Mouse (Mus musculus) stomach, embryonic 15.5 days (tissue): Measurements from ENCODE around the gene Fn3krp. TPM values are rescaled to one million over a fixed set of nuclear protein-coding genes. Genes with fewer than 3 reads are reported as not detected.
A peak's percentile ranks its signal among the peaks of the same experiment; 100 is the strongest.

Experiments used
- ATAC-seq: fragments of 200-750 bp; cut with Nextera tagmentation; 2 replicates; pipeline ENCODE4 v1.8.0; 2017; ENCODE audit warnings: low read depth, moderate number of reproducible peaks, moderate TSS enrichment; ENCODE audit not compliant: insufficient read depth, low FRiP score
- H3K27ac ChIP-seq: fragments of 300-500 bp; sonication (generic); 2 replicates; pipeline ENCODE4 v1.5.1; 2015; ENCODE audit warnings: mild to moderate bottlenecking, inconsistent platforms
- H3K27me3 ChIP-seq: fragments of 300-500 bp; sonication (generic); replicated peaks from 2 replicates; pipeline ENCODE4 v1.6.1; 2015; ENCODE audit warnings: inconsistent platforms
- H3K36me3 ChIP-seq: fragments of 300-500 bp; sonication (generic); 2 replicates; pipeline ENCODE4 v1.6.1; 2015; ENCODE audit warnings: inconsistent platforms
- H3K4me1 ChIP-seq: fragments of 300-500 bp; sonication (generic); 2 replicates; pipeline ENCODE4 v1.6.1; 2015; ENCODE audit warnings: inconsistent platforms
- H3K4me2 ChIP-seq: fragments of 300-500 bp; sonication (generic); 2 replicates; pipeline ENCODE4 v1.6.1; 2015; ENCODE audit warnings: mild to moderate bottlenecking, inconsistent platforms
- H3K4me3 ChIP-seq: fragments of 300-500 bp; sonication (generic); replicated peaks from 2 replicates; pipeline ENCODE4 v1.5.1; 2015; ENCODE audit warnings: inconsistent platforms
- H3K9ac ChIP-seq: fragments of 300-500 bp; sonication (generic); 2 replicates; pipeline ENCODE4 v1.6.1; 2015; ENCODE audit warnings: inconsistent platforms
- H3K9me3 ChIP-seq: fragments of 300-500 bp; sonication (generic); 2 replicates; pipeline ENCODE4 v1.6.1; 2016; ENCODE audit warnings: inconsistent platforms
- WGBS: fragments of 180-500 bp; shearing (Covaris S2); methylation state at CpG from one replicate; pipeline ENCODE4 v1.1.7; 2015; 5-methylcytosine and 5-hydroxymethylcytosine counted together
- microRNA-seq: library from miRNA; unstranded; fragments of <30 nt; microRNA quantifications from one replicate; pipeline ENCODE4, GENCODE M21; 2016
- polyA plus RNA-seq: library from polyadenylated mRNA; unstranded; fragments of >200 nt; fragmentation: Nextera tagmentation; extraction: Ambion mirVana; gene quantifications from 2 replicates; pipeline ENCODE4 v1.2.1, GENCODE M21; 2015

Fn3krp gene
- polyA plus RNA-seq, 1 experiment from 2014 or later: 9.9 TPM

DNA sequence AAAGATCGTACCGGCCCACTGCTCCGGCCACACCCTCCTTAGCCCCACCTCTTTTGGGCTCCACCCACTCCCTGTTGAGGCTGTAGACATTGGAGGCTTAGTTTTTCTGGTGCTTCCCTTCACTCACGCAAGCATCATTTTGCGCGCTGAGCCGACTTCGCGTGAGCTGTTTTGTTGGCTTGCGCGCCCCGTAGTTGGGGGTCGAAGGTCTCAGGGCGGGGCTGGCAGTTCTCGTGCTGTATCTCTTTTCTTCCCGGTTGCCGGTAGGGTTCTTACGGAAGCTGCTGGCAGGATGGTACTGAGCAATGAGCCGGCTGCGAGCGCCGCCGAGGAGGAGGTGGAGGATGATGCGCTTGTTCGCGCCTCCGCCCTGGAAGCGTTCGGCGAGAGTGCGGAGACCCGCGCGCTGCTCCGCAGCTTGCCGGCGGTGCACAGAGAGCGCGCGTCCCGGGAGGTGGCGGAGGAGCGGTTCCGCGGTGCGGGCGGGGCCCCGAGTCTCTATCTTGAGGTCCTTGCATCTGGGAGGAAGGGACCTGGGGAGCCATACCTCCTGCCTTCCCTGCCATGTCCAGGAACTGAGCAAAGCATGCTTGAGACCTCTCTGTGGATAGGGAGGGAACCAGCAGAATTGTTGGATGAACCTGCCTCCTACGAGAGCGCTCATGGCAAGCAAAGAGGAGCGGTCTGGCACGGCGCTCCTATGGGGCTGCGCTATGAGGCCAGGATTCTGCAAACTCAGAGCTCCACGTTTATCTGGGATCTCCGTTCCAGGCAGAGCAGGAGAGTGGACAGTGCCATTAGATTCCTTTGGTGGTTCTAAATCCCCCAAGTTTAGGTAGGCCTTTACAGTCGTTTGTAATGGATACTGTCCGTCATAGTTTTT lies 30.8 kb downstream of the Fn3krp start, which contains the start of gene Tbcd:
Gene Tbcd, plus strand, starts transcription at position 197 of the 883 bp plus-strand sequence.
- Histone ChIP-seq H3K4me2 (peak within 1 kb of the TSS; percentile 80), H3K4me3 (peak within 1 kb of the TSS; percentile 95), H3K9ac (peak within 1 kb of the TSS; percentile 52), H3K27ac (peak within 1 kb of the TSS; percentile 76), H3K27me3 (no peaks in the 10 kb centered on the region), H3K4me1 (peaks cover 6% of the 10 kb centered on the region; the same call in 1 of the 2 replicates), H3K36me3 (no peaks in the 10 kb centered on the region), H3K9me3 (no peaks in the 10 kb centered on the region)
- under 1% methylated on average over 58 of the region's 58 CpGs for WGBS
- ATAC-seq: peak; percentile 93

DNA sequence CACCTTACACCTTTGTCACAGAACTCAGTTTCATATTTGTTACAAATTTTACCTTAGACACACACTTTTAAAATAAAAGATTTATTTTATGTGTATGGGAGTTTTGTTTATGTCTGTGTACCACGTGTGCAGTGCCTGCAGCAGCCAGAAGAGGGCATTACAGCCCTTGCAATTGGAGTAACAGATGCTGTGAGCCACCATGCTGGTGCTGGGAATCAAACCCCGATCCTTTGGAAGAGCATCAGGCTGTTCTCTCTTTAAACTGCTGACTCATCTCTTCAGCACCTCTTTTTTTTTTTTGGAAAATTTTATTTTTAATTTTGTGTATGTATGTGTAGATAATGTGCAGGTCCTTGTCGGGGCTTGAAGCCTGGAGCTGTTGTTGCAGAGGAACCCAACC lies 36.7 kb downstream of the Fn3krp start:
- Histone ChIP-seq H3K36me3 (peaks cover 14% of the 10 kb centered on the region; the same call in 1 of the 2 replicates), H3K4me1 (no peaks in the 10 kb centered on the region), H3K9me3 (no peaks in the 10 kb centered on the region), H3K4me2 (no peak overlapping the region), H3K4me3 (no peak overlapping the region), H3K27ac (no peak overlapping the region), H3K27me3 (no peaks in the 10 kb centered on the region), H3K9ac (no peak overlapping the region)
- ATAC-seq: no peak
- WGBS: 85% methylated on average over 3 of the region's 3 CpGs

DNA sequence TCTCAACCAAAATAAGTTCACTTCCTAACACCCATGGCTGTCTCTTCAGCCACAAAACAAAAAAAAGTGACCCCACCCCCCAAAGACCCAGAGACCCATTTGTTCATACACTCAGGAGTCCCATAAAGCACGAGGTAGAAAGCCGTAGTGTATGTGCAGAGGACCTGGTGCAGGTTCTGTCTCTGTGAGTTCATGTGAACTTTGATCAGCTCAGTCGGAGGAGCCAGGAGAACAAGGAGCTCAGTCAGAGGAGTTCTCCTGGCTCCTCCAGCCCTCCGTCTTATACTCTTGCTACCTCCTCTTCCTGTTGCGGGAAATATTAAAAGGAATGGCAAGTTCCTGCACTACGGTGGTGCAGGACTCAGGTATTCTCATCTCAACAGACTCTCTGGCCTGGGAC lies 46.2 kb downstream of the Fn3krp start:
- WGBS: 93% methylated on average over 6 of the region's 6 CpGs
- Histone ChIP-seq H3K4me1 (no peaks in the 10 kb centered on the region), H3K36me3 (peaks cover 3% of the 10 kb centered on the region; the same call in 1 of the 2 replicates), H3K4me3 (no peak overlapping the region), H3K9me3 (no peaks in the 10 kb centered on the region), H3K27ac (no peak overlapping the region), H3K27me3 (no peaks in the 10 kb centered on the region), H3K9ac (no peak overlapping the region), H3K4me2 (no peak overlapping the region)
- no peak for ATAC-seq

DNA sequence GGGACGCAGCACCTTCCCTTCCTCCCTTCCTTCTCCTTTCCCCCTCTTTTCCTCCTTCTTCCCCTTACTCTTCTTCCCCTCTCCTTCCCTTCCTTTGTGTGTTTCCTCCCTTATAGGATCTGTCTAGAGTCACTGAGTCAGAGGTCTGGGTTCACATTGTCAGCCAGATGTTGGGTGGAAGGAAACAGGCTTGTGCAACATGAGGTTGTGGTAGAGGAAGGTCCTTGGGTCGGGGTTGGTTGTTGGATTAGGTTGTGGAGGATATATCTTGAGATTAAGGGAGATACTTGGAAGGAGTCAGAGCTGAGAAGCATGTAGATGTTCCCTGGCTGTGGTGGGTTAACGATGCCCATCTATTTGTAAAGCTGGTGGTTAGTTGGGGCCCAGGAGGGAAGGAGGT lies 53.6 kb downstream of the Fn3krp start:
- H3K27ac ChIP-seq: no peak overlapping the region
- no peaks in the 10 kb centered on the region for H3K4me1 ChIP-seq
- peaks cover 11% of the 10 kb centered on the region; the same call in 1 of the 2 replicates for H3K36me3 ChIP-seq
- 79% methylated on average over 3 of the region's 3 CpGs for WGBS
- no peak overlapping the region for H3K4me3 ChIP-seq
- H3K9me3 ChIP-seq: no peaks in the 10 kb centered on the region
- H3K27me3 ChIP-seq: no peaks in the 10 kb centered on the region
- H3K9ac ChIP-seq: no peak overlapping the region
- no peak for ATAC-seq
- no peak overlapping the region for H3K4me2 ChIP-seq

DNA sequence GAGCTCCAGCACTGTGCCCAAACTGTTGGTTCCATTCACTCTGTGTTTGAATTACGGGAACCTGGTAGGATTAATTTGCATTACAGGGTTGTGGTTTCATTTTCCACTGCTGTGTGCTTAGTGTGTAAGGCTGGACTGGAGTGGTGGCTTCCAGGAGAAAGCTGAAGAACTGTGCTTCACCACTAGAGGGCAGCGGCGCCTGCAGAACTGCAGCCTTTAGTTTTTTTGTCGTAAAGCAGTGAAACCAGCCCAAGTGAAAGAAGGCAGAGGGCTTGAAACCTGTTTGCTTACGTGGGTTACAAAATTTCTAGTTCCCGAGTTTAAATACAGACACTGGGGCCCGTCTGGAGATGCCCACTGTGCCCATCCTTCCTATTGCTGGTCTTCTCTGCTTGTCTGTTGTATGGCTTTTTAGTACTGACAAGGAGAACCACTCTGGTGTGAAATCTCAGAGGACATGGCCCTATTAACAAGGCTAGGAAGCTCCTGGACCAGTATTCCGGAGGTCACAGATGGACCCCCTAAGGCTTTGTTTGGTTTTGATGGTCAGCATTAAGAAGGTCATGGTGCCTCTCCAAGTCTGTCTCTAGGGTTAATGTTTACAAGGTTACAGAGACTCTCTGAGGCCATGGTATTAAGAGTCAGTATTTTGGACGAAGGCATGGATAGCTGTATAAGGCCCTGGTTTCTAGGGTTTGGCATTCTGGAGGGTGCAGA lies 54.7 kb downstream of the Fn3krp start:
- no peak overlapping the region for H3K4me2 ChIP-seq

DNA sequence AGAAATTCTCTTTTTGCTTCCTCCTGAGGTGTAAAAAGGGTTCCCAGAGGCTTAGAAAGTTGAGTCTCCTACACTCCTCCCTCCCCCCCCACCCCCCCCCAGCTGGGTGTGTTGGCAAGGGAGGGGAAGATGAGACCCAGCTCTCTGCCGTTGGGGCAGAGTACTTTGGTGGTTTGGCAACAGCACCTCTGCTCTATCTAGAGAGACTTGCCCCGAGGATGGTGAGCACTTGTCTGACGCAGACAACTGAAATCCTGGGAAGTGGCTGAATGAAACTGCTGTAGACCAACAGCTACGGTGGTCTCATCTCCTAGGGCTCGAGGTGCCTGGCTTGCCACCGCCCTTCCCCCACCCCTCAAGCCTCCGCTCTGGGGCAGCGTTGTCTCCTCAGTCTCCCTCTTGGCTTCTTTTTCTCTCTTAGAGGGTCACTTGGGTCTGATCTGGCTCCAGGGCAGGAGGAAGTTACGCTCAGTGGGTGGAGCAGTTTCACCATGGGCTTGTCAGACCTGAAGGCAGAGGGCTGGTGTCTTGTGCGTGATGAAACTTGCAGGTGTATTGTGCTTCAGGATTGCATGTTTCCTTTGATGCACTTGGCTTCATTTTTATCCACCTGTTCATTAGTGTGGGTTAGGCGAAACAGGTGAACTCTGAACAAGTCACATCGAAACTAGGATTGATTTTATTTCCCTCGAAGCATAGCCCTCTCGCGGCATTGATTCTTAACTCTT lies 58.4 kb downstream of the Fn3krp start:
- Histone ChIP-seq H3K27me3 (no peaks in the 10 kb centered on the region), H3K27ac (peak overlapping the region; percentile 63), H3K4me3 (no peak overlapping the region), H3K9me3 (no peaks in the 10 kb centered on the region), H3K4me2 (no peak overlapping the region), H3K36me3 (peaks cover 11% of the 10 kb centered on the region; the same call in 1 of the 2 replicates), H3K4me1 (no peaks in the 10 kb centered on the region), H3K9ac (no peak overlapping the region)
- ATAC-seq: no peak
- 82% methylated on average over 15 of the region's 15 CpGs for WGBS

More for the DNA sequence above, 54.7 kb downstream of the Fn3krp start:
- 32% methylated on average over 9 of the region's 9 CpGs for WGBS
- Histone ChIP-seq H3K27ac (no peak overlapping the region), H3K4me3 (no peak overlapping the region), H3K9me3 (no peaks in the 10 kb centered on the region), H3K9ac (no peak overlapping the region), H3K4me1 (no peaks in the 10 kb centered on the region), H3K27me3 (no peaks in the 10 kb centered on the region), H3K36me3 (peaks cover 11% of the 10 kb centered on the region; the same call in 1 of the 2 replicates)
- ATAC-seq: no peak

Small RNA genes within 50 kb of the gene (microRNA-seq; reads per million reads assigned to microRNA genes)
- gene Mir7236: not detected

Other genes starting within 250 kb of the Fn3krp start
- 8.1 and 9.2 TPM in 2 replicates for gene Hexdc, start 217.0 kb upstream of the Fn3krp start, polyA plus RNA-seq
- gene Ogfod3, start 216.7 kb upstream of the Fn3krp start, polyA plus RNA-seq: 30.4 and 30.5 TPM in 2 replicates
- gene Cybc1, start 192.1 kb upstream of the Fn3krp start, polyA plus RNA-seq: 32.5 and 34.6 TPM in 2 replicates
- gene Narf, start 184.1 kb upstream of the Fn3krp start, polyA plus RNA-seq: 45.6 and 52.0 TPM in 2 replicates
- 8.6 and 9.8 TPM in 2 replicates for gene Foxk2, start 161.4 kb upstream of the Fn3krp start, polyA plus RNA-seq
- gene Wdr45b, start 67.0 kb upstream of the Fn3krp start, polyA plus RNA-seq: 79.6 and 82.9 TPM in 2 replicates
- 7.1 and 7.6 TPM in 2 replicates for gene Rab40b, start 33.1 kb upstream of the Fn3krp start, polyA plus RNA-seq
- gene Fn3k, start 13.5 kb downstream of the Fn3krp start, polyA plus RNA-seq: 2.1 and 3.6 TPM in 2 replicates
- 34.6 and 38.7 TPM in 2 replicates for gene Tbcd, start 30.5 kb downstream of the Fn3krp start, polyA plus RNA-seq
- 7.0 and 10.9 TPM in 2 replicates for gene Zfp750, start 97.9 kb downstream of the Fn3krp start, polyA plus RNA-seq